Mouse (Mus musculus) intestine, embryonic 16.5 days (tissue): Measurements from ENCODE around the gene Otub1. TPM values are rescaled to one million over a fixed set of nuclear protein-coding genes. Genes with fewer than 3 reads are reported as not detected.

Source experiments
- ATAC-seq: fragments of 200-750 bp; cut with Nextera tagmentation; 2 replicates; pipeline ENCODE4 v1.8.0; 2017; ENCODE audit warnings: moderate TSS enrichment, moderate library complexity
- H3K27ac ChIP-seq: fragments of 300-500 bp; sonication (generic); 2 replicates; pipeline ENCODE4 v1.5.1; 2014; ENCODE audit warnings: mild to moderate bottlenecking, low read length
- H3K27me3 ChIP-seq: fragments of 300-500 bp; sonication (generic); replicated peaks from 2 replicates; pipeline ENCODE4 v1.6.1; 2014; ENCODE audit warnings: low read length, control low read depth, mixed read lengths; ENCODE audit not compliant: control insufficient read depth, insufficient read depth
- H3K36me3 ChIP-seq: fragments of 300-500 bp; sonication (generic); 2 replicates; pipeline ENCODE4 v1.6.1; 2014; ENCODE audit warnings: low read length, control low read depth; ENCODE audit not compliant: control insufficient read depth, insufficient read depth
- H3K4me1 ChIP-seq: fragments of 300-500 bp; sonication (generic); 2 replicates; pipeline ENCODE4 v1.6.1; 2014; ENCODE audit warnings: low read length, control low read depth, mixed read lengths; ENCODE audit not compliant: control insufficient read depth, insufficient read depth
- H3K4me2 ChIP-seq: fragments of 300-500 bp; sonication (generic); 2 replicates; pipeline ENCODE4 v1.6.1; 2014; ENCODE audit warnings: low read depth, low read length, control low read depth
- H3K4me3 ChIP-seq: fragments of 300-500 bp; sonication (generic); 2 replicates; pipeline ENCODE4 v1.5.1; 2014; ENCODE audit warnings: mild to moderate bottlenecking, low read length
- H3K9ac ChIP-seq: fragments of 300-500 bp; sonication (generic); 2 replicates; pipeline ENCODE4 v1.6.1; 2014; ENCODE audit warnings: low read depth, low read length
- H3K9me3 ChIP-seq: fragments of 300-500 bp; sonication (generic); 2 replicates; pipeline ENCODE4 v1.6.1; 2016; ENCODE audit warnings: low read length, control low read depth; ENCODE audit not compliant: control insufficient read depth
- WGBS: fragments of 180-500 bp; shearing (Covaris S2); extraction: QIAGEN DNeasy Blood & Tissue Kit; methylation state at CpG from one replicate; pipeline ENCODE4 v1.1.7; 2014; 5-methylcytosine and 5-hydroxymethylcytosine counted together
- polyA plus RNA-seq: library from polyadenylated mRNA; unstranded; fragments of >200 nt; fragmentation: Nextera tagmentation; extraction: Ambion mirVana; gene quantifications from 2 replicates; pipeline ENCODE4 v1.2.1, GENCODE M21; 2015

Gene Otub1
- polyA plus RNA-seq, 1 experiment from 2014 or later, result 166 TPM

GRCm38 (mm10) chr19:7171447-7171846, 34.7 kb downstream of the Otub1 start:
- H3K9ac ChIP-seq, result no peak overlapping the region
- no peaks in the 10 kb centered on the region for H3K36me3 ChIP-seq
- no peak overlapping the region for H3K4me3 ChIP-seq
- no peaks in the 10 kb centered on the region for H3K9me3 ChIP-seq
- peaks cover 17% of the 10 kb centered on the region for H3K27me3 ChIP-seq
- H3K27ac ChIP-seq, result no peak overlapping the region
- 18% methylated on average over 8 of the region's 8 CpGs for WGBS
- ATAC-seq, result 0 out of 2 replicates have a peak, but pooled peaks have one; percentile 22
- peaks cover 27% of the 10 kb centered on the region for H3K4me1 ChIP-seq
- H3K4me2 ChIP-seq, result no peak overlapping the region

- peak; percentile 45 for ATAC-seq
- H3K4me2 ChIP-seq, result no peak overlapping the region
- H3K27me3 ChIP-seq, result peaks cover 21% of the 10 kb centered on the region
- H3K9me3 ChIP-seq, result no peaks in the 10 kb centered on the region
- 64% methylated on average over 6 of the region's 6 CpGs for WGBS
- no peak overlapping the region for H3K27ac ChIP-seq
- H3K9ac ChIP-seq, result no peak overlapping the region
- H3K4me3 ChIP-seq, result no peak overlapping the region
- H3K4me1 ChIP-seq, result peaks cover 26% of the 10 kb centered on the region
- no peaks in the 10 kb centered on the region for H3K36me3 ChIP-seq
Measured at GRCm38 (mm10) chr19:7170916-7171315, 35.2 kb downstream of the Otub1 start.

- H3K9ac ChIP-seq, result no peak overlapping the region
- peaks cover 37% of the 10 kb centered on the region for H3K4me1 ChIP-seq
- H3K4me2 ChIP-seq, result no peak overlapping the region
- no peak for ATAC-seq
- H3K36me3 ChIP-seq, result no peaks in the 10 kb centered on the region
- no peak overlapping the region for H3K27ac ChIP-seq
- 61% methylated on average over 2 of the region's 2 CpGs for WGBS
- H3K4me3 ChIP-seq, result no peak overlapping the region
- H3K27me3 ChIP-seq, result peaks cover 40% of the 10 kb centered on the region
- no peaks in the 10 kb centered on the region for H3K9me3 ChIP-seq
Measured at GRCm38 (mm10) chr19:7168423-7168822, 37.7 kb downstream of the Otub1 start.

- H3K27me3 ChIP-seq, result peaks cover 40% of the 10 kb centered on the region
- no peak overlapping the region for H3K9ac ChIP-seq
- 18% methylated on average over 6 of the region's 6 CpGs for WGBS
- H3K27ac ChIP-seq, result no peak overlapping the region
- no peak for ATAC-seq
- no peaks in the 10 kb centered on the region for H3K36me3 ChIP-seq
- H3K4me3 ChIP-seq, result no peak overlapping the region
- H3K4me1 ChIP-seq, result peaks cover 29% of the 10 kb centered on the region
- no peaks in the 10 kb centered on the region for H3K9me3 ChIP-seq
- H3K4me2 ChIP-seq, result no peak overlapping the region
Measured at GRCm38 (mm10) chr19:7166767-7167166, 39.3 kb downstream of the Otub1 start.

- Histone ChIP-seq H3K4me1 (peaks cover 24% of the 10 kb centered on the region), H3K9me3 (no peaks in the 10 kb centered on the region), H3K36me3 (no peaks in the 10 kb centered on the region), H3K27ac (no peak overlapping the region), H3K9ac (peak overlapping the region; percentile 74), H3K4me2 (peak overlapping the region; percentile 100), H3K27me3 (peaks cover 40% of the 10 kb centered on the region), H3K4me3 (peak overlapping the region; percentile 66)
- 7% methylated on average over 9 of the region's 15 CpGs for WGBS
- no peak for ATAC-seq
Measured at GRCm38 (mm10) chr19:7166200-7166711, 39.9 kb downstream of the Otub1 start.

GRCm38 (mm10) chr19:7165509-7166199, 40.5 kb downstream of the Otub1 start:
- peak overlapping the region; percentile 100 for H3K4me2 ChIP-seq
- no peak overlapping the region for H3K27ac ChIP-seq
- no peaks in the 10 kb centered on the region for H3K9me3 ChIP-seq
- under 1% methylated on average over 50 of the region's 105 CpGs for WGBS
- peak overlapping the region; percentile 66 for H3K4me3 ChIP-seq
- peaks cover 19% of the 10 kb centered on the region for H3K4me1 ChIP-seq
- H3K9ac ChIP-seq, result peak overlapping the region; percentile 74
- peaks cover 40% of the 10 kb centered on the region for H3K27me3 ChIP-seq
- H3K36me3 ChIP-seq, result no peaks in the 10 kb centered on the region
- ATAC-seq, result peak; percentile 47

GRCm38 (mm10) chr19:7164820-7165323, 41.2 kb downstream of the Otub1 start:
- H3K9ac ChIP-seq, result peak overlapping the region; percentile 74
- peak overlapping the region; percentile 100 for H3K4me2 ChIP-seq
- peak overlapping the region; percentile 66 for H3K4me3 ChIP-seq
- WGBS, result under 1% methylated on average over 35 of the region's 35 CpGs
- H3K4me1 ChIP-seq, result peaks cover 21% of the 10 kb centered on the region
- no peaks in the 10 kb centered on the region for H3K9me3 ChIP-seq
- no peaks in the 10 kb centered on the region for H3K36me3 ChIP-seq
- H3K27me3 ChIP-seq, result peaks cover 40% of the 10 kb centered on the region
- no peak for ATAC-seq
- H3K27ac ChIP-seq, result no peak overlapping the region

- Histone ChIP-seq H3K27me3 (peaks cover 40% of the 10 kb centered on the region), H3K9ac (no peak overlapping the region), H3K4me3 (peak overlapping the region; percentile 66), H3K9me3 (no peaks in the 10 kb centered on the region), H3K27ac (no peak overlapping the region), H3K4me1 (peaks cover 21% of the 10 kb centered on the region), H3K4me2 (0 out of 2 replicates have a peak overlapping the region, but pooled peaks have one; percentile 100), H3K36me3 (no peaks in the 10 kb centered on the region)
- ATAC-seq, result no peak
- WGBS, result 30% methylated on average over 6 of the region's 6 CpGs
Measured at GRCm38 (mm10) chr19:7164238-7164637, 41.9 kb downstream of the Otub1 start.

GRCm38 (mm10) chr19:7161064-7161463, 45.1 kb downstream of the Otub1 start:
- Histone ChIP-seq H3K27me3 (peaks cover 19% of the 10 kb centered on the region), H3K4me2 (no peak overlapping the region)
- 78% methylated on average over 3 of the region's 3 CpGs for WGBS

More at GRCm38 (mm10) chr19:7161064-7161463, 45.1 kb downstream of the Otub1 start:
- H3K9me3 ChIP-seq, result no peaks in the 10 kb centered on the region
- H3K4me1 ChIP-seq, result peaks cover 21% of the 10 kb centered on the region
- no peak overlapping the region for H3K4me3 ChIP-seq
- H3K9ac ChIP-seq, result no peak overlapping the region
- H3K36me3 ChIP-seq, result no peaks in the 10 kb centered on the region
- no peak overlapping the region for H3K27ac ChIP-seq
- ATAC-seq, result no peak
